Mouse (Mus musculus) megakaryocyte-erythroid progenitor cell, adult 5-6 weeks (primary cell): ENCODE measurements around the gene Qtrt2. TPM values are rescaled to one million over a fixed set of nuclear protein-coding genes. Genes with fewer than 3 reads are reported as not detected.

Source experiments
- ATAC-seq: replicated peaks from 2 replicates; pipeline ENCODE4 v1.8.0; 2016; ENCODE audit warnings: mild to moderate bottlenecking, inconsistent platforms; ENCODE audit not compliant: severe bottlenecking, poor library complexity, low FRiP score, low TSS enrichment
- total RNA-seq, 2 experiments: library from RNA; stranded (forward) in 1 of 2; stranded (reverse) in 1 of 2; fragments of 200-1000, 215-1000 nt in 1 of 2; fragments of >200 nt in 1 of 2; fragmentation: Nextera tagmentation in 1 of 2; gene quantifications; 2 replicates each; pipeline ENCODE4 v1.2.3; 2014 to 2017

Gene Qtrt2
- total RNA-seq, 2 experiments from 2014 or later = 27.8 to 76.6 TPM

GRCm38 (mm10) chr16:43849839-43850238 lies 76.8 kb downstream of the Qtrt2 start:
- ATAC-seq = no peak

- no peak for ATAC-seq
Observed at GRCm38 (mm10) chr16:43841236-43841635, 85.4 kb downstream of the Qtrt2 start.

- no peak for ATAC-seq
Observed at GRCm38 (mm10) chr16:43831957-43832356, 94.7 kb downstream of the Qtrt2 start.

- no peak for ATAC-seq
Observed at GRCm38 (mm10) chr16:43827492-43827891, 99.1 kb downstream of the Qtrt2 start.

- no peak for ATAC-seq
Observed at GRCm38 (mm10) chr16:43818404-43818803, 108.2 kb downstream of the Qtrt2 start.

- ATAC-seq = no peak
Observed at GRCm38 (mm10) chr16:43816321-43816720, 110.3 kb downstream of the Qtrt2 start.

GRCm38 (mm10) chr16:43814644-43815043 lies 112.0 kb downstream of the Qtrt2 start:
- no peak for ATAC-seq

Other genes starting within 250 kb of the Qtrt2 start
- not detected in 2 replicates for gene Drd3, start 172.8 kb downstream of the Qtrt2 start, total RNA-seq (2014; fragmentation: Nextera tagmentation)
- not detected in 2 replicates for gene Drd3, start 172.8 kb downstream of the Qtrt2 start, total RNA-seq (2017)
- 8.3 and 8.8 TPM in 2 replicates for gene Ccdc191, start 37.0 kb downstream of the Qtrt2 start, total RNA-seq (2014; fragmentation: Nextera tagmentation)
- 13.8 and 14.5 TPM in 2 replicates for gene Ccdc191, start 37.0 kb downstream of the Qtrt2 start, total RNA-seq (2017)
- 0.87 and 3.0 TPM in 2 replicates for gene Zdhhc23, start 53.0 kb upstream of the Qtrt2 start, total RNA-seq (2014; fragmentation: Nextera tagmentation)
- gene Zdhhc23, start 53.0 kb upstream of the Qtrt2 start, total RNA-seq (2017) = 0.80 and 1.6 TPM in 2 replicates
- gene Gramd1c, start 136.5 kb upstream of the Qtrt2 start, total RNA-seq (2014; fragmentation: Nextera tagmentation) = 6.5 and 9.5 TPM in 2 replicates
- gene Gramd1c, start 136.5 kb upstream of the Qtrt2 start, total RNA-seq (2017) = 10.2 and 13.7 TPM in 2 replicates
- 20.8 and 28.8 TPM in 2 replicates for gene Atp6v1a, start 212.9 kb upstream of the Qtrt2 start, total RNA-seq (2014; fragmentation: Nextera tagmentation)
- 50.4 and 76.9 TPM in 2 replicates for gene Atp6v1a, start 212.9 kb upstream of the Qtrt2 start, total RNA-seq (2017)
- 116 and 124 TPM in 2 replicates for gene Naa50, start 213.0 kb upstream of the Qtrt2 start, total RNA-seq (2014; fragmentation: Nextera tagmentation)
- gene Naa50, start 213.0 kb upstream of the Qtrt2 start, total RNA-seq (2017) = 153 and 162 TPM in 2 replicates
- gene Usf3, start 246.4 kb upstream of the Qtrt2 start, total RNA-seq (2014; fragmentation: Nextera tagmentation) = 41.1 and 42.8 TPM in 2 replicates
- gene Usf3, start 246.4 kb upstream of the Qtrt2 start, total RNA-seq (2017) = 17.2 and 17.8 TPM in 2 replicates